Mouse (Mus musculus) megakaryocyte, embryonic 14.5 days (primary cell): Measurements from ENCODE around the gene Hk2. TPM values are rescaled to one million over a fixed set of nuclear protein-coding genes. Genes with fewer than 3 reads are reported as not detected.
"Not testable (repeated sequence)": the region's sequence is repeated elsewhere in the genome, so short reads cannot be mapped to it uniquely, and the experiment has no call there.

ENCODE experiments used
- H3K27me3 ChIP-seq: replicated peaks from 2 replicates; pipeline ENCODE3; 2012; ENCODE audit warnings: inconsistent platforms
- H3K36me3 ChIP-seq: replicated peaks from 2 replicates; pipeline ENCODE3; 2012; ENCODE audit warnings: low read length, inconsistent platforms, mixed read lengths
- H3K4me1 ChIP-seq: 2 replicates; pipeline ENCODE4 v1.6.1; 2012; ENCODE audit warnings: inconsistent platforms
- H3K4me3 ChIP-seq: replicated peaks from 2 replicates; pipeline ENCODE3; 2012; ENCODE audit warnings: moderate library complexity, mild to moderate bottlenecking, inconsistent platforms
- H3K9me3 ChIP-seq: 2 replicates; pipeline ENCODE4 v1.6.1; 2012; ENCODE audit warnings: inconsistent platforms
- FLI1 ChIP-seq: IDR thresholded peaks from 2 replicates; pipeline ENCODE4 v1.6.1; 2012; ENCODE audit warnings: low read length, inconsistent platforms, mixed read lengths
- GATA1 ChIP-seq: IDR thresholded peaks from 3 replicates; pipeline ENCODE4 v1.6.1; 2012; ENCODE audit warnings: mixed read lengths, low read length, inconsistent platforms, borderline replicate concordance
- polyA plus RNA-seq: library from polyadenylated mRNA; stranded (reverse); fragments of >175 nt; gene quantifications from 2 replicates; pipeline ENCODE4 v1.2.3, GENCODE M21; 2012; ENCODE audit warnings: low replicate concordance; ENCODE audit not compliant: insufficient read depth

Hk2 gene
- polyA plus RNA-seq, 1 experiment, result 8.6 TPM

DNA sequence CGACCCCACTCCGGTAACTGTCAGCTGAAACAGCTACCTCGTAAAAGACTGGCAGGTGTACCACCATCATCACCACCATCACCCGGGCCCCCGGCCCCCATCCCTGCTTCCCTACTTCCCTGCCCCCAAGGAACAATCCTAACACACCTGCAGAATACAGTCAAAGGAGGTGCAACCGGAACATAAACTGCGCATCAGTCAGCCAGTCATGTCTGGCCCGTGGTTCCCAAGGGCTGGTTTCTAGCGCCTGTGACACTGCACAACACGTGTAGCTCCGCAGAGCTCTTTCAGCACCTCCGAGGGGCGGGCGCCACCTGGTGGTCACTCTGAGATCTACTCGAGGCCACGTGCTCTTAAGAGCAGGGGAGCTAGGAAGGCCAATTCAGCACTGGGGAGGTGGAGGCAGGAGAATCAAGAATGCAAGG lies 71.6 kb downstream of the Hk2 start:
- peaks cover 15% of the 10 kb centered on the region for H3K4me1 ChIP-seq
- TF ChIP-seq GATA1 (no peak), FLI1 (no peak)
- H3K36me3 ChIP-seq, result no peaks in the 10 kb centered on the region
- H3K27me3 ChIP-seq, result peaks cover 32% of the 10 kb centered on the region
- H3K4me3 ChIP-seq, result peak overlapping the region; percentile 63
- no peaks in the 10 kb centered on the region for H3K9me3 ChIP-seq

DNA sequence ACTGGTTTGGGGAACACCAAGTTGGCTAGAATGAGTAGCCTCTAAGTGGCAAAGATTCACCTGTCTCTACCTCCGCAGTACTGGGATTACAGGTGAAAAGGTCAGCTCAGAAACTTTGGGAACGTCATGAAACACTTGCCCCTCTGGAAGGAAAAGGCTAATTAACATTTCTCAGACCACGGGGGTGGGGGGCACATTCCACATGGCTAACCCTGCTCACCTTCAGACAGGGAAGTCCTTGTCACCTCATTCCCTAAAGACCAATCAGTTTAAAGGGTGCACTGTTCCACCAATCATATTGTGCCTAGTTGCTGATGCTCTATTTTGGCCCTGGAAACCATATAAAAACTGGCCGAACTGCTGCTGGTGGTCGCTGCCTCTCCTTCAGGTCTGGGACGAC lies 73.0 kb downstream of the Hk2 start:
- H3K4me3 ChIP-seq, result no peak overlapping the region
- no peaks in the 10 kb centered on the region for H3K36me3 ChIP-seq
- no peaks in the 10 kb centered on the region for H3K9me3 ChIP-seq
- H3K4me1 ChIP-seq, result peaks cover 15% of the 10 kb centered on the region
- peaks cover 27% of the 10 kb centered on the region for H3K27me3 ChIP-seq
- no peak for TF ChIP-seq GATA1

DNA sequence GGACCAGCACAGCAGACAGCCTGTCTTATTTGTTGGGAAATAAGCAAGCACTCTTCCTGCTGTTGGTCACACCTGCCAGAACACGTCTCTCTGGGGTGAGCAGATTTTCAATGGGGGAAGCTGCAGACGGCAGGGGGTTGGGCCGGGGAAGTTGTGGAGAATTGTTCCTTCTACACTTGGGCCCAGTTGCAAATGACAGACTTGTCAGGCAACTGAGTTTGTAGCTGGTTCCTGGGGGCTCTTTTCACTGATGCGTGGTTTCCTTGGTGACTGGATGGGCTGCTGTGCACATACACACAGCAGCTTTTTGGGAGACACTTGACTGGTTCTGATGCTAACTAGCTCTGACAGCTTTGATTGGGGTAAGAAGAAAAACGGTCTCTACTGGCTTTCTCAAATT lies 74.4 kb downstream of the Hk2 start:
- H3K36me3 ChIP-seq, result no peaks in the 10 kb centered on the region
- no peaks in the 10 kb centered on the region for H3K9me3 ChIP-seq
- TF ChIP-seq GATA1 (no peak), FLI1 (no peak)
- no peak overlapping the region for H3K4me3 ChIP-seq
- peaks cover 26% of the 10 kb centered on the region for H3K27me3 ChIP-seq
- peaks cover 7% of the 10 kb centered on the region for H3K4me1 ChIP-seq

DNA sequence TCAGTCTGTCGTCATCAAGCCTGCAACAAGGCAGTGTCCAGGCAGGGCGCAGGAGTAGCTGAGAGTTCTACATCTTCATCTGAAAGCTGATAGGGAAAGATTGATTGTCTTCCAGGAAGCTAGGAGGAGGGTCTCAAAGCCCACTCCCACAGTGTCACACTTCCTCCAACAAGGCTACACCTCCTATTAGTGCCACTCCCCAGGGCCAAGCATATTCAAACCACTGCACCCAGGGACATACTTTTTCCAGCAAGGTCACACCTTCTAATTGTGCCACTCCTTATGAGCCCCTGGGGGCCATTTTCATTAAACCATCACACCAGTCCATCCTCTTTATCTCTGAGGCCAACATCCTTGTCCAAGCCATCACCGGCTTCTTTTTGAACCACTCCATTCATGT lies 77.5 kb downstream of the Hk2 start:
- Histone ChIP-seq H3K4me3 (no peak overlapping the region), H3K27me3 (peaks cover 20% of the 10 kb centered on the region), H3K36me3 (no peaks in the 10 kb centered on the region), H3K4me1 (no peaks in the 10 kb centered on the region; the same call in 1 of the 2 replicates), H3K9me3 (peaks cover 7% of the 10 kb centered on the region; the same call in 1 of the 2 replicates)
- no peak for TF ChIP-seq FLI1
- no peak for TF ChIP-seq GATA1

DNA sequence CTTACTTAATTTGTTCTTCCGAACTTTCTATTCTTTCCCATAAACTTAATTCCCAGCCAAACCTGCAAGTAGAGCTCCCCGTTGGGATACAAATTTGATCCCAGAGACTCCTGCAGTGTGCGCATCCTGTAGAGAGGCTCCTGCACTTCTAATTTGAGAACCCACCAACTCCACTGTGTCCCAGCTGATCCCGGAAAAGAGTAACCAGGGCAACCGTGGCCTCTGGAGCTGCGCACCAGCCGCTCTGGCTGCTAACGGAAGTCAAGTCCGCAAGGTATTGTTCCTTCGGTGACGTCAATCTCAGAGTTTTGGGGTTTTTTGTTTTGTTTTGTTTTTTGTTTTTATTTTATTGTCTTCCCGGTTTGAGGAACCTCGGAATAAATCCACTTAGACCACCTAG lies 79.6 kb downstream of the Hk2 start:
- no peak overlapping the region for H3K4me3 ChIP-seq
- no peak for TF ChIP-seq GATA1
- TF ChIP-seq FLI1, result no peak
- peaks cover 10% of the 10 kb centered on the region for H3K27me3 ChIP-seq
- peaks cover 3% of the 10 kb centered on the region for H3K36me3 ChIP-seq
- H3K4me1 ChIP-seq, result no peaks in the 10 kb centered on the region
- peaks cover 16% of the 10 kb centered on the region; the same call in 1 of the 2 replicates for H3K9me3 ChIP-seq

DNA sequence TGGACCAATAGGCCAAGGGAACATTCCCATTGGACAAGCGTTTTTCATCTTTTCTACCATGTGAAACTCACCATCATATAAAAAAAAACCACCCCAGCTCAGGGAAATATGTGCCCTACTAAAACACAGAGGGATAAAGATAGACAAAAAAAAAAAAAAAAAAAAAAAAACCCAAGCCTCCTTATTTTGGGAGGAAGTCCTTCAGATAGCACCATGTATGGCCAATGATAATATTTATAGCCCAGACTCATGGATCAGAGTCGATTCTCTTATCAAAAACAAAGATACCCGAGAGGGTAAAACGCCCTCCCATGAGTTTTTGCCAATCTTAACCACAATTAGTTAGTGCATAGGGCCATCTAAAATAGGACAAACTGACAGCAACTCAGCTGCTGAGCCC lies 84.8 kb downstream of the Hk2 start:
- Histone ChIP-seq H3K36me3 (peaks cover 3% of the 10 kb centered on the region), H3K27me3 (no peaks in the 10 kb centered on the region), H3K9me3 (peaks cover 16% of the 10 kb centered on the region; the same call in 1 of the 2 replicates), H3K4me1 (no peaks in the 10 kb centered on the region), H3K4me3 (no peak overlapping the region)
- TF ChIP-seq GATA1 (no peak), FLI1 (no peak)

DNA sequence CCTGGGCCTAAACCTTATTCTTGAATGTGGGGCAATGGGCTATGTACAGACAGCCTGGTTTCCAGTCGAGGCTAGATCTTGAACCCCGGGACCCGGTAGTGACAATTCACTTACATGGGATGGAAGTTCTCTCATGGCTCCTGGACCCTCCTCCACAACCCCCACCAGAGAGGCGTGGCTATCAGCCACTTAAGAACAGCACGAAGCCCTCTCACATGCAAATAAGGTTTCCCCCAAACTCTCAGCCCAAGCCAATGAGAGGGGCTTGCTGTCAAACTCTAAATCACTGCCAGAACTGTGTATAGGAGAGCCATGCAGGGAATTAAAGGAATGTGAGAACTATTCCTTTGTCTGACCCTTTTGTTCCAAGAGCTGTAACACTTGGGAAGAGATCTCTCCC lies 85.7 kb downstream of the Hk2 start:
- not testable (repeated sequence) for H3K36me3 ChIP-seq, H3K4me1 ChIP-seq, H3K27me3 ChIP-seq, H3K4me3 ChIP-seq
- peaks cover 13% of the 10 kb centered on the region; the same call in 1 of the 2 replicates for H3K9me3 ChIP-seq

DNA sequence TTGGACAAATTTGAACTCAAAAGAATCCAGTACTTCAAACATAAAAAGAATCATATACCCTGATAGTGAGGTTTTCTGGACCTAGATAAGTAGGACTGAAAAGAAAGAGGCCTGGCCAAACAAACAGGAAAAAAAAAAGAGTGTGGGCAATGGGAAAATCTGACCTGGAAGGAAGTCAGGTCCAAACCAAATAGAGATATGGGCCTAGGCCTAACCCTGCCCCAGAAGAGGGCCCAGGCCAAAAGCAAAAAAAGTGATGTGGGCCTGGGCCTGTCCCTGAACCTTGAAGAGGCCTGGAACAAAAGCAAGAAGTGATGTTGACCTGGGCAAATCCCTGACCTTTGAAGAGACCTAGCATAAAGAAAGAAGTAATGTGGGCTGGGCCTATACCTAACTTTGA lies 90.1 kb downstream of the Hk2 start:
- TF ChIP-seq FLI1, result no peak
- TF ChIP-seq GATA1, result no peak
- Histone ChIP-seq H3K4me3 (no peak overlapping the region), H3K9me3 (no peaks in the 10 kb centered on the region), H3K4me1 (peaks cover 26% of the 10 kb centered on the region), H3K36me3 (no peaks in the 10 kb centered on the region), H3K27me3 (no peaks in the 10 kb centered on the region)

DNA sequence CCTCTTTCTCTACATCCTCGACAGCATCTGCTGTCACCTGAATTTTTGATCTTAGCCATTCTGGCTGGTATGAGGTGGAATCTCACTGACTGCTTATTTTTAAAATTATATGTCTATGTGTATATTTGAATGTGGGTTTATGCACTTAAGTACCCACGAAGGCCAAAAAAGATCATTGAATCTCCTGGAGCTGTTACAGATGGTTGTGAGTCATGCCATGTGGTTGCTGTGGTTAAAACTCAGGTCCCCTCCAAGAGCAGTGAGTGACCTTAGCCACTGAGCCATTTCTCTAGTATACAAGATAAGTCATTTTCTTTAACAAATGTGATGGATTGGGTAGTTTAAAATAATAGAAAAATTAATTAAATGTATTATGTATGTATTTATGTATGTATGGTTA lies 95.0 kb downstream of the Hk2 start:
- H3K4me3 ChIP-seq, H3K27me3 ChIP-seq, H3K36me3 ChIP-seq, H3K9me3 ChIP-seq: not testable (repeated sequence)
- peaks cover 26% of the 10 kb centered on the region for H3K4me1 ChIP-seq

DNA sequence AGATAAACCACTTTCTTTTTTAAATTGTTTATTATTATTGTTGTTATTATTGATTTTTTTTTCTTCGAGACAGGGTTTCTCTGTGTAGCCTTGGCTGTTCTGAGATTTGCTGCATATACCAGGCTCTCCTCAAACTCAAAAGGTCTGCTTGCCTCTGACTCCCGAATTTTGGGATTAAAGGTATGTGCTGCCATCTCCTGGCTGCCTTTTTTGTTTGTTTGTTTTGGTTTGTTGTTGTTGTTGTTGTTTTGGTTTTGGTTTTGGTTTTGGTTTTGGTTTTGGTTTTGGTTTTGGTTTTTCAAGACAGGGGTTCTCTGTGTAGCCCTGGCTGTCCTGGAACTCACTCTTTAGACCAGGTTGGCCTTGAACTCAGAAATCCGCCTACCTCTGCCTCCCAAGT lies 96.6 kb downstream of the Hk2 start:
- not testable (repeated sequence) for H3K4me3 ChIP-seq, H3K36me3 ChIP-seq, H3K27me3 ChIP-seq, H3K9me3 ChIP-seq
- H3K4me1 ChIP-seq, result peaks cover 22% of the 10 kb centered on the region

Other genes with a start within 250 kb of the Hk2 start
- gene Pole4, start 69.1 kb downstream of the Hk2 start, polyA plus RNA-seq, result 10.4 and 62.9 TPM in 2 replicates
- gene Sema4f, start 165.3 kb upstream of the Hk2 start, polyA plus RNA-seq, result not detected in 2 replicates
- 3.6 and 5.2 TPM in 2 replicates for gene M1ap, start 172.4 kb upstream of the Hk2 start, polyA plus RNA-seq